Mouse (Mus musculus) forebrain, embryonic 13.5 days (tissue): ENCODE measurements around the gene Kif23. TPM values are rescaled to one million over a fixed set of nuclear protein-coding genes. Genes with fewer than 3 reads are reported as not detected.

Experiments
- ATAC-seq: fragments of 200-750 bp; cut with Nextera tagmentation; 2 replicates; pipeline ENCODE4 v1.8.0; 2017
- H3K27ac ChIP-seq: fragments of 300-500 bp; sonication (generic); 2 replicates; pipeline ENCODE4 v1.5.1; 2015; ENCODE audit warnings: inconsistent platforms, mild to moderate bottlenecking, moderate library complexity
- H3K27me3 ChIP-seq: fragments of 300-500 bp; sonication (generic); 2 replicates; pipeline ENCODE4 v1.6.1; 2015; ENCODE audit warnings: mild to moderate bottlenecking, inconsistent platforms
- H3K36me3 ChIP-seq: fragments of 300-500 bp; sonication (generic); 2 replicates; pipeline ENCODE4 v1.6.1; 2015; ENCODE audit warnings: mild to moderate bottlenecking, inconsistent platforms; ENCODE audit not compliant: poor library complexity, severe bottlenecking
- H3K4me1 ChIP-seq: fragments of 300-500 bp; sonication (generic); 2 replicates; pipeline ENCODE4 v1.6.1; 2015; ENCODE audit warnings: inconsistent platforms
- H3K4me2 ChIP-seq: fragments of 300-500 bp; sonication (generic); 2 replicates; pipeline ENCODE4 v1.6.1; 2015; ENCODE audit warnings: inconsistent platforms, mild to moderate bottlenecking, moderate library complexity
- H3K4me3 ChIP-seq: fragments of 300-500 bp; sonication (generic); 2 replicates; pipeline ENCODE4 v1.5.1; 2015; ENCODE audit warnings: mild to moderate bottlenecking, inconsistent platforms
- H3K9ac ChIP-seq: fragments of 300-500 bp; sonication (generic); 2 replicates; pipeline ENCODE4 v1.6.1; 2015; ENCODE audit warnings: mild to moderate bottlenecking, inconsistent platforms
- H3K9me3 ChIP-seq: fragments of 300-500 bp; sonication (generic); replicated peaks from 2 replicates; pipeline ENCODE4 v1.6.1; 2016; ENCODE audit warnings: inconsistent platforms
- WGBS: fragments of 180-500 bp; shearing (Covaris S2); methylation state at CpG from one replicate; pipeline ENCODE4 v1.1.7; 2015; 5-methylcytosine and 5-hydroxymethylcytosine counted together
- polyA plus RNA-seq: library from polyadenylated mRNA; unstranded; fragments of >200 nt; fragmentation: Nextera tagmentation; extraction: Ambion mirVana; gene quantifications from 2 replicates; pipeline ENCODE4 v1.2.1, GENCODE M21; 2015

Kif23 gene
- polyA plus RNA-seq, 1 experiment from 2014 or later: 72.7 TPM

DNA sequence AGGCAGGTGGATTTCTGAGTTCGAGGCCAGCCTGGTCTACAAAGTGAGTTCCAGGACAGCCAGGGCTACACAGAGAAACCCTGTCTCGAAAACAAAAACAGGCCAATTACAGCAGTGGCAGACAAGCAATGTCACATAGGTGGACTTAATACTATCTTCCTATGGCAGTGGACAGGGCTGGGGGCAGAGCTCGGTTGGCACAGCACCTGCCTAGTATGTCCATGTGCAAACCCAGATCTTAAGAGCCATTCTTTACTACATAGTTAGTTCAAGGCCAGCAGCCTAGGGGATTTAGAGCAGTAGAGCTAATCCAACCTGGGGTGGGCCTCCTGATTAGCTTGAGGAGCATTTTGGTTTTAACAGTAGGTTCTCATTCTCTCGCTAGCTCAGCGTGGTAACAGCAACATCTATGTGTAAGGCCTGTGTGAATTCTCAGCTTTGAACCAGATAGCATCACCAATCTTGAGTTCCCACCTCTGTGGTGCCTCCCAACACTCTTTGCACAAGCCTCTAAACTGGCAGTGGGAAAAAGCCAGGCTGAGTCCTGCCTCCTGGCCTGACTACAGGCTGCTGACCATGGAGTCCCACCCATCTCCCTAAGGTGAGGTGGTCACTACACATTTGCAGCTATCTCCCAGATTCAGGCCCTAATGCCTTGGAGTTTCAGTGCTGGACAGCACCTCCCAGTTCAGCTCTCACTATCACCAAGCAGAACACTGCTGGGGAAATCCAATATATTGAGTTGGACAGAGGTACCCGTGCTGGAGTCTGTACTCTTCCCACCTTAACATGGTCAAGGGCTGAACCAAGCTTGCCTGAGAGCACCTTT is 35.1 kb downstream of the Kif23 start:
- H3K4me3 ChIP-seq: no peak overlapping the region
- H3K9ac ChIP-seq: no peak overlapping the region
- H3K27ac ChIP-seq: no peak overlapping the region
- peaks cover 36% of the 10 kb centered on the region for H3K4me1 ChIP-seq
- H3K36me3 ChIP-seq: peaks cover 28% of the 10 kb centered on the region
- H3K27me3 ChIP-seq: no peaks in the 10 kb centered on the region
- H3K9me3 ChIP-seq: no peaks in the 10 kb centered on the region
- 60% methylated on average over 6 of the region's 6 CpGs for WGBS
- no peak for ATAC-seq
- H3K4me2 ChIP-seq: no peak overlapping the region

DNA sequence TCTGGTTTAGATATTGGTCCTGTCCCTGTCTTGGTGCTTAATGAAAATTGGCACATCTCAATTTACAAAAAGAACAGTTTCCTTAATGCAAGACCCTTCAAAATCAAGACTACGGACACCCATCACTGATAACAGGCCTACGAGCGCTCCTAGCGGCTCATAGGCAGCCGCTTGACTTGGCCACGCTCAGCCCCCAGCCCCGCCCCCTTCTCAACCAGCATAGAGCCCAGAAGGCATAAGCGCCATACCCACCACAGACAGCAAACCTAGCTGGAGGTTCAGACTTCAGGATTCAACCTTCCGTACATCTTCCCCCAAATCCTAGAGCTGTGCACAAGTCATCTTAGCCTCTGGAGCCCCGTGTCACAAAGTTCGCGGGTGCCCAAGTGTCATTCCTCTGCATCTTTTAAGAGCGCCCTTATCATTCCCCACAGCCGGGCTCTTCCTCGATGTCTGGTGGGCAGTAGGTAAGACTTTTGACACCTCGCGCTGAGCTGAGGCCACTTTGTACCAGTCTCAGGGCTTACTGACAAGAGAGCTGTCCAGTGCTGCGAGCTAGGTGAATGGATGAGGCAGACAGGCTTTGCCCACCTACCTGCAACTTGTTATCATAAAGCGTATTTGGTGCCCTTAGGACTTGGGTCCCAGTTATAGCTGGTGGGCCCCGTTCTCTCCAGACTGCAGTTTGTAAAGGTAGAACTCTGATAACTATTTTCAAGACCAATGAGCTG is 35.9 kb downstream of the Kif23 start:
- H3K4me1 ChIP-seq: peaks cover 36% of the 10 kb centered on the region
- H3K4me2 ChIP-seq: no peak overlapping the region
- no peak overlapping the region for H3K9ac ChIP-seq
- H3K27me3 ChIP-seq: no peaks in the 10 kb centered on the region
- no peaks in the 10 kb centered on the region for H3K9me3 ChIP-seq
- H3K36me3 ChIP-seq: peaks cover 26% of the 10 kb centered on the region
- H3K4me3 ChIP-seq: no peak overlapping the region
- no peak for ATAC-seq
- WGBS: 50% methylated on average over 20 of the region's 20 CpGs
- H3K27ac ChIP-seq: no peak overlapping the region

DNA sequence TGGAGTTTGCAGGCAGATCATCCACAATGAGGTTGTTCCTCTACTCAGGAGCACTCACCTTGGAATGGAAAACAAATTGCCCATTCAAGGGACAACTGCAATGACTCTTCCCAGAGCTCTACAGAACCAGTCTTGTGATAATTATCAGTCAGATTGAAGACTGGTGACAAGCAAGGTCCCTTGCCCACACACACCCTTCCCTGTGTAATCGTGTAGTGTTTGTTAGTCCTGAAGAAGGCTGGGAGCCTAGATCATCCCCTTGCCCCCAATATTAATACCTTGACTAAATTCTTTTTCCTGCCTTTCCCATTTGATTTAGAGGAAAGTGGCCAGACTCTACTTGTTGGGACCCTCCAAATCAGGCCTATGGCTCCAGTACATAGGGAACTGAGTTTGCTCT is 36.9 kb downstream of the Kif23 start:
- Histone ChIP-seq H3K36me3 (peaks cover 26% of the 10 kb centered on the region), H3K4me2 (no peak overlapping the region), H3K4me3 (no peak overlapping the region), H3K27me3 (no peaks in the 10 kb centered on the region), H3K27ac (no peak overlapping the region), H3K9ac (no peak overlapping the region), H3K4me1 (peaks cover 29% of the 10 kb centered on the region), H3K9me3 (no peaks in the 10 kb centered on the region)
- ATAC-seq: no peak
- WGBS: 88% methylated on average over 1 of the region's 1 CpGs

DNA sequence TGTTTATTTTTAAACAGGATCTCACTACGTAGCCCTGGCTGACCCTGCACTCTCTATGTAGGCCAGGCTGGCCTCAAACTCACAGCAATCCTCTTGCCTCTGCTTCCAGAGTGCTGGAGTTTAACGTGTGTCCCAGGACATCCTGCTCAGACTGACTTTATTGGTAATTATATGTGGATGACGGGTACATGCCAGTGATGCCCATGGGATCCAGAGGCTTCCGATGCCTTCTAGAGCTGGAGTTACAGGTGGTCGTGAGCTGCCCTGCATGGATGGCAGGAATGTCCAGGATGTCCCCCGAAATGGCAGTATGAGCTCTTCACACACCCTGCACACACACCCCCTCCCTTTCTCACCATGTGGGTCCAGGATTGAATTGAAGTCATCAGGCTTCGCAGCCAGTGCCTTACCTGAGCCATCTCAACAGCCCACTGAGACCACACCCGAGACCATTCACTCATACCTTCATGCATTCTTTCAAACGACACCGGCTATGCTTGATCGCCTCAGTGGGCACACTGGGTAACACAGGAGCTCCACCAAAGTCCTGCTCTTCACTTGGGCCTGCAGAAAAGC is 37.7 kb downstream of the Kif23 start:
- Histone ChIP-seq H3K36me3 (peaks cover 26% of the 10 kb centered on the region), H3K4me3 (no peak overlapping the region), H3K4me2 (no peak overlapping the region), H3K4me1 (peaks cover 28% of the 10 kb centered on the region), H3K27me3 (no peaks in the 10 kb centered on the region), H3K9me3 (no peaks in the 10 kb centered on the region), H3K27ac (no peak overlapping the region), H3K9ac (no peak overlapping the region)
- WGBS: 90% methylated on average over 11 of the region's 11 CpGs
- ATAC-seq: no peak

DNA sequence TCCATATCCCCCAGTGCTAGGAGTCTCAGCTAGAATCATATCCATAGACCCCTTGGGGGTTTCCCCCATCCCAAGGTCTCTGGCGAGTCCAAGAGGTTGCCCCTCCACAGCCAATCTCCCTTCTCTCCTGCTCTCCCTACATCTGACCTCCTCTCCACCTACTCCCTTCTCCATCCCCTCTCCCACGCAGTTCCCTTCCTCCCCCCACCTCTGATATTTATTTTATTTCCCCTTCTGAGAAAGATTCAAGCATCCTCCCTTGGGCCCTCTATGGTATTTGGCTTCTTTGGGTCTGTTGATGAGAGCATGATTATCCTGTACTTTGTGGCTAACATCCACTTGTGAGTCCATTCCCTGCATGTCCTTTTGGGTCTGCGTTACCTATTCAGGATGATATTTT is 38.2 kb downstream of the Kif23 start:
- Histone ChIP-seq H3K27ac (no peak overlapping the region), H3K4me1 (peaks cover 22% of the 10 kb centered on the region), H3K27me3 (no peaks in the 10 kb centered on the region), H3K4me3 (no peak overlapping the region), H3K9ac (no peak overlapping the region), H3K9me3 (no peaks in the 10 kb centered on the region), H3K4me2 (no peak overlapping the region), H3K36me3 (peaks cover 26% of the 10 kb centered on the region)
- ATAC-seq: no peak
- 86% methylated on average over 3 of the region's 3 CpGs for WGBS

DNA sequence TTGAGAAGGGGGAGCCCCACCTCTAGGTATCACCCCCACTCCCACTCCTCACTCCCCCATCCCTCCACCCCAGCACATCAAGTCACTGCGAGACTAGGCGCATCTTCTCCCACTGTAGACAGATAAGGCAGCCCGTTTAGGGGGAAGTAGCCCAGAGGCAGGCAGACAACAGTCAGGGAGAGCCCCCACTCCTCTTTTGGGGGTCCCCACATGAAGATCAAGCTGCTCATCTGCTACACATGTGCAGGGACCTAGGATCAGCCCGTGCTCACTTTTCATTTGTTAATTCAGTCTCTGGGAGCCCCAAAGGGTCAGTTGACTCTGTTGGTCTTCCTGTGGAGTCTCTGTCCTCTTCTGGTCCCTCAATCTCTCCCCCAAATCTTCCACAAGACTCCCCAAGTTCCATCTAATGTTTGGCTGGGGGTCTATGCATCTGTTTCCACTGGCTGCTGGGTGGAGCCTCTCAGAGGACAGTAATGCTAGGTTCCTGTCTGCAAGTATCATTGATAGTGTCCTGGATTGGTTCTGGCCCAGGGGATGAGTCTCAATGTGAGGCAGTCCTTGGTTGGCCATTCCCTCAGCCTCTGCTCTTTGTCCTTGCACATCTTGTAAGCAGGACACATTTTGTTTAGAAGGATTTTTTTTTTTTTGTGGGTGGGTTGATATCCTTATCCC is 38.8 kb downstream of the Kif23 start:
- no peak overlapping the region for H3K9ac ChIP-seq
- ATAC-seq: no peak
- H3K27ac ChIP-seq: no peak overlapping the region
- peaks cover 22% of the 10 kb centered on the region for H3K36me3 ChIP-seq
- WGBS: 87% methylated on average over 4 of the region's 4 CpGs
- H3K4me3 ChIP-seq: no peak overlapping the region
- peaks cover 17% of the 10 kb centered on the region for H3K4me1 ChIP-seq
- no peak overlapping the region for H3K4me2 ChIP-seq
- H3K27me3 ChIP-seq: 0 out of 2 replicates have a peak, but pooled peaks cover 3% of the 10 kb centered on the region
- no peaks in the 10 kb centered on the region for H3K9me3 ChIP-seq

DNA sequence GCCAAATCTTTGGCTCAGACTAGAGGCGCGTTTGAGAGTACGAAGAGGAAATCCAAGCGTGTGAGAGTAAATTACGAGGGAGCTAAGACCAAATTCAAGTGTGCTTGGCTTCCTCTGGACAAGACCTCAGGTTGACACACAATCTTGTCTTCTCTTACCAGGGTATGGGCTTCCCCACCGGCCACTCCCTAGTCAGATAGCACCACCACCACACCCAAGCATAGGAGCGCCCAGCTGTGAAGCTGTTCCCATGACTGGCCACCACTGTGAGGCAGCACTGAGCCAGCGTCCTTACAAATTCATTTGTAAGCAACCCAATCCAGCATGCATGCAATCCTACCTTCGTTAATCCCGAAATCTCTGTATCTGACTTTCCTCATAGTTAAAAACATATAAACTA is 39.7 kb downstream of the Kif23 start:
- Histone ChIP-seq H3K9ac (no peak overlapping the region), H3K9me3 (no peaks in the 10 kb centered on the region), H3K36me3 (peaks cover 14% of the 10 kb centered on the region), H3K27me3 (0 out of 2 replicates have a peak, but pooled peaks cover 3% of the 10 kb centered on the region), H3K4me2 (no peak overlapping the region), H3K4me3 (no peak overlapping the region), H3K27ac (no peak overlapping the region), H3K4me1 (peaks cover 17% of the 10 kb centered on the region)
- WGBS: 64% methylated on average over 10 of the region's 10 CpGs
- ATAC-seq: no peak

DNA sequence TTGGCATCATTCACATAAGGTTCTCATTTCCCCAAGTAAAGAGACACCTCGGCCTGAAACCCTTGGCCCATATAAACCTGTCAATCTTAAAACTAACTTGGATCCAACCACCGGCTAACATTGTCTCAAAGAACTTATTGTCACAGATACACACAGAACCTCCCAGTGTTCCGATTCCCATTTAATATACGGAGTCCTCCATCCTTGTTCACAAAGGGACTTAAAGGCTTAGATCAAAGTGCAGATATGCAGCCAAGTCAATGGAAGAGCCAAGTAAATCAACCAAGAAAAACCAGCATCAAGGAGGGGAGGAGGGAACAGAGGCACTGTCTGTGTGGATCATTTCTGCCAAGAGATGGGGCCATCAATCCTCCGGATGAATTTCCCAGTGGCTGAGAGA is 41.0 kb downstream of the Kif23 start:
- 0 out of 2 replicates have a peak, but pooled peaks cover 7% of the 10 kb centered on the region for H3K27me3 ChIP-seq
- H3K27ac ChIP-seq: no peak overlapping the region
- no peaks in the 10 kb centered on the region for H3K9me3 ChIP-seq
- no peak overlapping the region for H3K4me3 ChIP-seq
- peaks cover under 1% of the 10 kb centered on the region; the same call in 1 of the 2 replicates for H3K36me3 ChIP-seq
- no peak overlapping the region for H3K9ac ChIP-seq
- H3K4me1 ChIP-seq: peaks cover 14% of the 10 kb centered on the region
- WGBS: 79% methylated on average over 5 of the region's 5 CpGs
- H3K4me2 ChIP-seq: no peak overlapping the region
- ATAC-seq: no peak

DNA sequence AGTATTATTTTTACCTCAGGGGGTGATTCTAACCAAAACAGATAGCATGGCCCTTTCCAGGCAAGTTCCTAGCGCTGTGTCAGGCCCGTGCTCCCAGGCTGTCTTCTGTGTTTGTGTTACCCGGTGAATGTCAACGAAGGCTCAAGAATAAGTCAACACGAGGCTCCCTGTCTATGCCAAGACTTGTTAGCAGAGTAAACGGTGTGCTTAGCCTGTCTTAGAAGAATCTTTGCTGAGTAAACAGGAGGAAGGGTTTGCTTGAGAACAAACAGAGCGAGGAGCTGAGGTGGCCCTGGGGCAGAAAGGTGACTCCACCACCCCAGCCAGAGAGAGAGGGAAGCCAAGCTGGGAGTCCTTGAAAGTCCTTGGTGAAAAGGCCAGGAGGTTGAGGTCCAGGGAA is 42.4 kb downstream of the Kif23 start:
- Histone ChIP-seq H3K9ac (no peak overlapping the region), H3K9me3 (no peaks in the 10 kb centered on the region), H3K27me3 (peaks cover 11% of the 10 kb centered on the region; the same call in 1 of the 2 replicates), H3K36me3 (no peaks in the 10 kb centered on the region), H3K4me3 (no peak overlapping the region), H3K27ac (no peak overlapping the region), H3K4me2 (no peak overlapping the region), H3K4me1 (peaks cover 19% of the 10 kb centered on the region)
- no peak for ATAC-seq
- WGBS: 71% methylated on average over 7 of the region's 7 CpGs

DNA sequence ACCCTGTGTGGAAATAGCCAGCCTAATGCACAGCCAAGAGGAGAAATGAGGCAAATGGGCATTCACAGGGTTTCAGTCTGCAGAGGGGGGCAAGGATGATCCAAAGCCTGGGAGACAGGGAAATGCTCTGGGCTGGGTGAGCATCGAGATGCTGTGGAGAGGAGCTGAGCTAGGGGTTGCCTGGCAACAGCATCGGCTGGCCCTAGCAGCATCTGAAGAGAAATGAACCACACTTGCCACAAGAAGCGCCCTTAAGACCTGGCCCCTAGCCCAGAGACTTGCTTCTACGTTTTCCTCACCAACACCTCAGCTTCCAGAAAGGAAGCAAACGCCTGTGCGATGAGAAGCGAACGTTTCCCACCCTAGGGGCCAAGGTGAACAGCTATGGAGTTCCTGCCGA is 44.1 kb downstream of the Kif23 start:
- H3K4me1 ChIP-seq: peaks cover 26% of the 10 kb centered on the region
- peaks cover 19% of the 10 kb centered on the region; the same call in 1 of the 2 replicates for H3K27me3 ChIP-seq
- no peaks in the 10 kb centered on the region for H3K9me3 ChIP-seq
- H3K9ac ChIP-seq: no peak overlapping the region
- WGBS: 47% methylated on average over 9 of the region's 9 CpGs
- ATAC-seq: 0 out of 2 replicates have a peak, but pooled peaks have one; percentile 44
- no peak overlapping the region for H3K4me2 ChIP-seq
- no peak overlapping the region for H3K4me3 ChIP-seq
- no peak overlapping the region for H3K27ac ChIP-seq
- H3K36me3 ChIP-seq: no peaks in the 10 kb centered on the region

DNA sequence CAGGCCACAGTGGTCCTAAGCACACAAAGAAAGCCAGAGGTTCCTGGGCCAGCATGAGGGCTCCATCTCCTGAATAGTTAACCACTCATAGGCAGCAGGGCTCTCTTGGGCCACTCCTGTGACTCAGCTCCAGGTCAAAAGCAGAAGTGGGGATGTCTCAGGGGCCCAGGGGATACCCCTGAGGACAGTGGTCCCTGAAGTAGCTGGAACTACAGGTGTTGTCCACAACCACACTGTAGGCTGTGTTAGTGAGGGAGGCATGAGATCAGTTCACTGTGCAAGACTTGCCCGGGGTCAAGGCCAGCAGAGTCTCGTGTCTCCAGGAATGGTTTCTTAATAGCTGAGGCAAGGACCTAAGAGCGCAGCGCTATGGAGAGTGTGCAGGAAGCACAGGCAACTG is 45.0 kb downstream of the Kif23 start:
- no peak overlapping the region for H3K4me3 ChIP-seq
- H3K27me3 ChIP-seq: peaks cover 24% of the 10 kb centered on the region
- ATAC-seq: no peak
- WGBS: 79% methylated on average over 4 of the region's 4 CpGs
- no peak overlapping the region for H3K27ac ChIP-seq
- H3K36me3 ChIP-seq: no peaks in the 10 kb centered on the region
- no peak overlapping the region for H3K9ac ChIP-seq
- H3K9me3 ChIP-seq: no peaks in the 10 kb centered on the region
- H3K4me2 ChIP-seq: no peak overlapping the region
- H3K4me1 ChIP-seq: peaks cover 26% of the 10 kb centered on the region
